Mouse (Mus musculus) T-cell, adult 2 months (primary cell): ENCODE measurements around the gene Cdk17.

Source experiments
- DNase-seq: peaks from one replicate; pipeline ENCODE4 v3.0.0; 2022; ENCODE audit warnings: low spot score

Gene Cdk17

GRCm38 (mm10) chr10:93160807-93161510 is at the start of gene Cdk17:
Cdk17 (plus strand) TSS chr10:93160875.
- DNase-seq: peak; percentile 80

- no peak for DNase-seq
These were observed 49.3 kb upstream of the Cdk17 start for GRCm38 (mm10) chr10:93111412-93111811.

GRCm38 (mm10) chr10:93112021-93112420 is 48.7 kb upstream of the Cdk17 start:
- DNase-seq: no peak

- DNase-seq: no peak
These were observed 46.7 kb upstream of the Cdk17 start for GRCm38 (mm10) chr10:93113968-93114367.

- DNase-seq: no peak
These were observed 45.9 kb upstream of the Cdk17 start for GRCm38 (mm10) chr10:93114782-93115181.

- DNase-seq: no peak
These were observed 44.9 kb upstream of the Cdk17 start for GRCm38 (mm10) chr10:93115743-93116142.

GRCm38 (mm10) chr10:93116636-93117035 is 44.0 kb upstream of the Cdk17 start:
- no peak for DNase-seq

GRCm38 (mm10) chr10:93119809-93120208 is 40.9 kb upstream of the Cdk17 start:
- no peak for DNase-seq

- DNase-seq: no peak
These were observed 39.3 kb upstream of the Cdk17 start for GRCm38 (mm10) chr10:93121262-93121860.

- DNase-seq: peak; percentile 5
These were observed 38.1 kb upstream of the Cdk17 start for GRCm38 (mm10) chr10:93122399-93123184.

- DNase-seq: no peak
These were observed 37.4 kb upstream of the Cdk17 start for GRCm38 (mm10) chr10:93123310-93123709.

- peak; percentile 90 for DNase-seq
These were observed 36.6 kb upstream of the Cdk17 start for GRCm38 (mm10) chr10:93123957-93124613.

- DNase-seq: no peak
These were observed 34.6 kb upstream of the Cdk17 start for GRCm38 (mm10) chr10:93126025-93126424.

- DNase-seq: no peak
These were observed 32.1 kb upstream of the Cdk17 start for GRCm38 (mm10) chr10:93128566-93128965.

GRCm38 (mm10) chr10:93129345-93129744 is 31.3 kb upstream of the Cdk17 start:
- no peak for DNase-seq

GRCm38 (mm10) chr10:93129904-93130455 is 30.7 kb upstream of the Cdk17 start:
- no peak for DNase-seq

GRCm38 (mm10) chr10:93130456-93130940 is 30.2 kb upstream of the Cdk17 start:
- DNase-seq: no peak

GRCm38 (mm10) chr10:93131865-93132566 is 28.7 kb upstream of the Cdk17 start:
- no peak for DNase-seq

GRCm38 (mm10) chr10:93138730-93139129 is 21.9 kb upstream of the Cdk17 start:
- no peak for DNase-seq

- DNase-seq: no peak
These were observed 19.9 kb upstream of the Cdk17 start for GRCm38 (mm10) chr10:93140778-93141177.

GRCm38 (mm10) chr10:93142600-93143284 is 17.9 kb upstream of the Cdk17 start:
- peak; percentile 30 for DNase-seq
